Mouse (Mus musculus) inflammation-experienced regulatory T-cells (primary cell): ENCODE measurements around the gene Tmod2. TPM values are rescaled to one million over a fixed set of nuclear protein-coding genes. Genes with fewer than 3 reads are reported as not detected.

Experiments used
- polyA plus RNA-seq, 2 experiments: library from polyadenylated mRNA; unstranded; fragments of 100-300 nt; shearing (Covaris generic); gene quantifications; one replicate each; pipeline ENCODE4 v1.2.1; 2017

Tmod2 gene
- 1 to 10 TPM in 1 of 2 experiments, under 1 TPM in 1; 0.19 to 2.4 TPM for polyA plus RNA-seq

GRCm38 (mm10) chr9:75610571-75611493 lies at the start of gene Tmod2:
Gene Tmod2 (minus strand): TSS chr9:75611325.

DNA sequence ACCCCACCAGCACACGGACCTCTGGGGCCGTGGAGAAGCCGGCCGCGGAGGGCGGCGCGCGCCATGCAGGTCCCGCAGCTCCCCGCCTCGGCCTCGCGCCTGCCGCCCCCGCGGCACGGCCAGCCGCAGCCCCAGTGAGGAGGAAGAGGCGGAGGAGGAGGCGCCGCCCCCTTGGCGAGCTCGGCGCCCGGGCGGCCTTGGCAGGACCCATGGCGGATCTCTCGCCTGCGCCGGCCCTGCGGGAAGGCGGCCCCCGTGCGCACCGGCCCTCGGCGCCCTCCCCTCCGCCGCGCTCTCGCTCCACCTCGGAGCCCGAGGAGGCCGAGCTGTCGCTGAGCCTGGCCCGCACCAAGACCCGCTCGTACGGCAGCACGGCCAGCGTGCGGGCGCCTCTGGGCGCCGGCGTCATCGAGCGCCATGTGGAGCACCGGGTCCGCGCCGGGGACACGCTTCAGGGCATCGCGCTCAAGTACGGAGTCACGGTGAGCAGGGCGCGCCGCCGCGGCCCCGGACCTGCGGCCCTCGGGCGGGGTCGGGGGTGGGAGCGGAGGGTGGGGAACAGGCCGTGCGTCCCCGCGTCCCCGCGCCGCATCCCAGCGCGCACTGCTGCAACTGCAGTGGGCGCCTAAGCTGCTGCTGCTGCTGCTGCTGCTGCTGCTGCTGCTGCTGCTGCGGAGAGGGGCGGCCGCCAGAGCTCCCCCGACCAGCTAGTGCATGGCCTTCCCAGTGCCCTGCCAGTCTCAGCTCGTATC lies 14.6 kb upstream of the Tmod2 start, which contains the start of gene Lysmd2:
Gene Lysmd2, plus strand, starts transcription at position 186 of the 752 bp plus-strand sequence.

DNA sequence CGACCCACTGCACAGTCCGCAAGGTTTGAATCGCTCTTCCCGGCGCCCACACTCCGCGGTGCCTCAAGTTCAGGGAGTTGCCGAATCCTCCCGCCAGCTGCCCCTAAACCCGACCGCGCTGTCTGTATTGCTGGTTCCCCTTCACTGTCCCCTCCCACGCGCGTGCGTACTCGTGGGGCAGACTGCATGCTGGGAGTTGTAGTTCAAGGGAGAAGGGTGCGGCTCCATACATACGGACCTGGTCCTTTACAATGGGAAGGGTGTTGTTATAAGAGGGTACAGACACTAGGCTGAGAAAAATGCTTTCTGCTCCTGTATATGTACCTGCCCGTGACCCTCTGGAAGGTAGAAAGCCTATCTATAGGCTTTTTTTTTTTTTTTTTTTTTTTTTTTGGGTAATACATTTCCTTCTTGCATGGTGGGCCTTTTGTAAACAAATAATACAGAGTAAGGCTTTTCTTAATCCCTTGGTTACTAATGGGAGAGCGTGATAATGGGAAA lies 51.6 kb downstream of the Tmod2 start, which contains the start of gene Tmod3:
Gene Tmod3, minus strand, starts transcription at position 146 of the 501 bp plus-strand sequence.

Other genes with a start within 250 kb of the Tmod2 start
- gene Mapk6, start 201.3 kb downstream of the Tmod2 start, polyA plus RNA-seq, result 10 to 100 TPM; 44.7 to 59.4 TPM
- 10 to 100 TPM; 24.2 to 31.5 TPM for gene Leo1, start 169.8 kb downstream of the Tmod2 start, polyA plus RNA-seq
- gene Tmod3, start 51.7 kb downstream of the Tmod2 start, polyA plus RNA-seq, result 100 to 1,000 TPM; 119 to 176 TPM
- 10 to 100 TPM; 36.8 to 63.9 TPM for gene Lysmd2, start 14.4 kb upstream of the Tmod2 start, polyA plus RNA-seq
- gene Scg3, start 72.7 kb upstream of the Tmod2 start, polyA plus RNA-seq, result under 1 TPM in 1 of 2 experiments, not detected in 1; 0.80 TPM
- gene Bmp5, start 164.0 kb upstream of the Tmod2 start, polyA plus RNA-seq, result 1 to 10 TPM in 1 of 2 experiments, not detected in 1; 1.9 TPM